ENCODE assay signal across 28 mouse cellular contexts in the genomic region with DNA sequence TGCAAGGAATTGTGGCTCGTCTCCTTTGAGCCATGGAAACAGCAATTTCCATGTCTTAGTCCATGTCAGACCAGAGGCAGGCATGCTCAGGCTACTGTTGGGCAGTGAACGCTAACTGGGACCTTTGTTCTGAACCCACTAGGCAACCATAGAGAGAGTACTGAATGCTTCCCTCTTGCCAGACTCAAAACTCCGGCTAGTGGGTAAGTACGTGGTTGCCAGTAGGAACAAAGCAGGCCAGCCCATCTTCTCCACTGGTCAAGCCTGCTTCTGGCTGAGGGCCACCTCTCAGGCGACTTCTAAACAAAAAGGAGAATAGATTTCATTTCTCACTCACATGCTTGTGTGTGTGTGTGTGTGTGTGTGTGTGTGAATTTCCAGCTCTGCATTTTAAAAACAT.
A peak's percentile ranks its signal among the peaks of the same experiment; 100 is the strongest.
DNase-seq lines count a peak whose midpoint lies in the region; ATAC-seq and TF ChIP-seq lines count a peak whose summit lies in the region.
"Had no signal": no experiment of that assay in that cellular context is flagged by ENCODE, and none has a peak within 500 bp of the region (broad histone marks: within the 10 kb centered on the region; RNA-seq: fewer than 3 reads in every experiment).

No protein-coding gene starts in this region.

- H3K9me3 ChIP-seq in hindbrain, postnatal 0 days (ENCODE audit: low read length): no peaks in the 10 kb centered on the region
- H3K9me3 ChIP-seq in hindbrain, embryonic 10.5 days: no peaks in the 10 kb centered on the region
- no peaks in the 10 kb centered on the region for H3K9me3 ChIP-seq in lung, embryonic 15.5 days
- no peaks in the 10 kb centered on the region for H3K9me3 ChIP-seq in lung, postnatal 0 days (ENCODE audit: low read length)
- H3K9me3 ChIP-seq: embryonic facial prominence, embryonic 10.5 days; embryonic facial prominence, embryonic 15.5 days; forebrain, embryonic 13.5 days; heart, embryonic 10.5 days; heart, embryonic 15.5 days; liver, embryonic 12.5 days; neural tube, embryonic 13.5 days had no signal

- no peak overlapping the region for H3K4me2 ChIP-seq in hindbrain, postnatal 0 days (ENCODE audit: low read depth, low read length)
- no peak overlapping the region for H3K4me2 ChIP-seq in lung, embryonic 15.5 days
- H3K4me2 ChIP-seq in lung, postnatal 0 days (replicated peaks; ENCODE audit: low read depth, low read length): no peak overlapping the region
- H3K4me2 ChIP-seq: embryonic facial prominence, embryonic 15.5 days; forebrain, embryonic 13.5 days; heart, embryonic 15.5 days; liver, embryonic 12.5 days; neural tube, embryonic 13.5 days had no signal

- H3K27me3 ChIP-seq in hindbrain, postnatal 0 days (ENCODE audit: insufficient read depth, low read length): no peaks in the 10 kb centered on the region
- no peaks in the 10 kb centered on the region for H3K27me3 ChIP-seq in hindbrain, embryonic 10.5 days (ENCODE audit: insufficient read depth, poor library complexity, severe bottlenecking)
- no peaks in the 10 kb centered on the region for H3K27me3 ChIP-seq in lung, embryonic 15.5 days
- H3K27me3 ChIP-seq in lung, postnatal 0 days (replicated peaks; ENCODE audit: insufficient read depth, low read length): no peaks in the 10 kb centered on the region
- H3K27me3 ChIP-seq: CH12.LX; embryonic facial prominence, embryonic 15.5 days; forebrain, embryonic 13.5 days; heart, embryonic 15.5 days; liver, embryonic 12.5 days; neural tube, embryonic 13.5 days had no signal

- peak; percentile 83 for ATAC-seq in hindbrain, postnatal 0 days
- no peak; the same call in 1 of the 2 replicates for ATAC-seq in lung, embryonic 15.5 days (ENCODE audit: borderline replicate concordance, extremely low read depth, low FRiP score, low TSS enrichment)
- no peak for ATAC-seq in lung, postnatal 0 days
- ATAC-seq: forebrain, embryonic 13.5 days; intestine, embryonic 16.5 days; liver, embryonic 12.5 days; liver, postnatal 0 days had no signal

- H3K4me1 ChIP-seq in hindbrain, postnatal 0 days (ENCODE audit: insufficient read depth, low read length): 0 out of 2 replicates have a peak, but pooled peaks cover 3% of the 10 kb centered on the region
- peaks cover 6% of the 10 kb centered on the region; the same call in 1 of the 2 replicates for H3K4me1 ChIP-seq in hindbrain, embryonic 10.5 days (replicated peaks)
- peaks cover 27% of the 10 kb centered on the region for H3K4me1 ChIP-seq in lung, embryonic 15.5 days
- no peaks in the 10 kb centered on the region for H3K4me1 ChIP-seq in lung, postnatal 0 days (ENCODE audit: insufficient read depth, low read depth, low read length)
- H3K4me1 ChIP-seq: heart, embryonic 10.5 days; liver, embryonic 12.5 days had no signal

- H3K9ac ChIP-seq in hindbrain, postnatal 0 days (replicated peaks; ENCODE audit: low read length): no peak overlapping the region
- no peak overlapping the region for H3K9ac ChIP-seq in lung, embryonic 15.5 days
- H3K9ac ChIP-seq in lung, postnatal 0 days (replicated peaks; ENCODE audit: low read depth): no peak overlapping the region
- H3K9ac ChIP-seq: embryonic facial prominence, embryonic 15.5 days; forebrain, embryonic 13.5 days; heart, embryonic 15.5 days; liver, embryonic 12.5 days; liver, postnatal 0 days; neural tube, embryonic 13.5 days had no signal

- 36% methylated on average over 5 of the region's 5 CpGs for WGBS in hindbrain, postnatal 0 days
- 67% methylated on average over 5 of the region's 5 CpGs for WGBS in hindbrain, embryonic 10.5 days
- WGBS in lung, embryonic 15.5 days: 37% methylated on average over 5 of the region's 5 CpGs
- WGBS in lung, postnatal 0 days: 37% methylated on average over 5 of the region's 5 CpGs

- TF ChIP-seq CTCF in hindbrain, postnatal 0 days (IDR thresholded peaks at IDR 0.05; ENCODE audit: low read depth): no peak
- no peak for TF ChIP-seq CTCF in lung, postnatal 0 days (IDR thresholded peaks at IDR 0.05)

- no peaks in the 10 kb centered on the region for H3K36me3 ChIP-seq in hindbrain, postnatal 0 days (ENCODE audit: insufficient read depth, low read length)
- H3K36me3 ChIP-seq in hindbrain, embryonic 10.5 days: no peaks in the 10 kb centered on the region
- H3K36me3 ChIP-seq in lung, embryonic 15.5 days: no peaks in the 10 kb centered on the region
- no peaks in the 10 kb centered on the region for H3K36me3 ChIP-seq in lung, postnatal 0 days (ENCODE audit: insufficient read depth, low read length)
- H3K36me3 ChIP-seq: embryonic facial prominence, embryonic 10.5 days; embryonic facial prominence, embryonic 15.5 days; heart, embryonic 10.5 days; heart, embryonic 15.5 days; liver, embryonic 12.5 days; neural tube, embryonic 13.5 days had no signal

- DNase-seq in cerebellum, postnatal 10 days: peak; percentile 45 to 65
- no peak for DNase-seq in cerebellum, postnatal 36 days
- DNase-seq in hindbrain, postnatal 0 days (ENCODE audit: low spot score): peak; percentile 55
- DNase-seq in hindbrain, embryonic 10.5 days (ENCODE audit: low spot score): no peak
- DNase-seq in lung, postnatal 0 days (ENCODE audit: low spot score): no peak
- peak; percentile 23 to 29 for DNase-seq in right cerebral cortex, postnatal 10 days (ENCODE audit: low spot score in 2 of 2)
- no peak for DNase-seq in right cerebral cortex, adult 2 months (ENCODE audit: low spot score in 2 of 2)
- DNase-seq: adrenal gland, postnatal 10 days; cerebellum, adult 11-12 months; cerebellum, adult 9-11 months; gastrocnemius, postnatal 14 days; heart, postnatal 36 days; kidney, postnatal 14 days; liver, postnatal 0 days; thymus, adult 18-20 months; thymus, postnatal 25 days had no signal

- no peak overlapping the region for H3K27ac ChIP-seq in hindbrain, postnatal 0 days
- no peak overlapping the region for H3K27ac ChIP-seq in hindbrain, embryonic 10.5 days
- 0 out of 2 replicates have a peak overlapping the region, but pooled peaks have one; percentile 3 for H3K27ac ChIP-seq in lung, embryonic 15.5 days
- H3K27ac ChIP-seq in lung, postnatal 0 days (ENCODE audit: low read length): no peak overlapping the region
- H3K27ac ChIP-seq: embryonic facial prominence, embryonic 10.5 days; embryonic facial prominence, embryonic 15.5 days; forebrain, embryonic 13.5 days; heart, embryonic 10.5 days; heart, embryonic 15.5 days; left cerebral cortex, adult 2 months; liver, embryonic 12.5 days; neural tube, embryonic 13.5 days; stomach, postnatal 0 days had no signal

- no peak for TF ChIP-seq EP300 in lung, postnatal 0 days (IDR thresholded peaks at IDR 0.05)

- H3K4me3 ChIP-seq in hindbrain, postnatal 0 days (ENCODE audit: low read length): no peak overlapping the region
- no peak overlapping the region for H3K4me3 ChIP-seq in hindbrain, embryonic 10.5 days
- H3K4me3 ChIP-seq in lung, embryonic 15.5 days: no peak overlapping the region
- H3K4me3 ChIP-seq in lung, postnatal 0 days (ENCODE audit: low read depth, low read length): no peak overlapping the region
- H3K4me3 ChIP-seq: embryonic facial prominence, embryonic 10.5 days; embryonic facial prominence, embryonic 15.5 days; forebrain, embryonic 13.5 days; heart, embryonic 10.5 days; heart, embryonic 15.5 days; left cerebral cortex, adult 2 months; liver, embryonic 12.5 days; neural tube, embryonic 13.5 days had no signal

Comparison
In these comparisons a context has a peak if more than half of its experiments do, and no peak if none do; other contexts are left out.
1. DNase-seq: peak in cerebellum, postnatal 10 days (2 of 2), hindbrain, postnatal 0 days (single experiment) and right cerebral cortex, postnatal 10 days (2 of 2); none in cerebellum, postnatal 36 days (0 of 2), hindbrain, embryonic 10.5 days (single experiment), lung, postnatal 0 days (single experiment) and right cerebral cortex, adult 2 months (0 of 2).